Mouse (Mus musculus): ENCODE data around the gene Btbd11.

GRCm38 (mm10) chr10:85359501-85360066, 27.0 kb upstream of the Btbd11 start:
- TF ChIP-seq CTCF (IDR thresholded peaks at IDR 0.05; ENCODE audit: low read depth) (no peak), EP300 (IDR thresholded peaks at IDR 0.05; ENCODE audit: low read depth) (no peak)
